Mouse (Mus musculus) hindbrain, embryonic 15.5 days (tissue): ENCODE results near the gene Zic3. TPM values are rescaled to one million over a fixed set of nuclear protein-coding genes. Genes with fewer than 3 reads are reported as not detected.

Source experiments
- ATAC-seq: fragments of 200-750 bp; cut with Nextera tagmentation; 2 replicates; pipeline ENCODE4 v1.8.0; 2017; ENCODE audit warnings: low read depth, moderate number of reproducible peaks, moderate TSS enrichment; ENCODE audit not compliant: low FRiP score
- H3K27ac ChIP-seq: fragments of 300-500 bp; sonication (generic); replicated peaks from 2 replicates; pipeline ENCODE4 v1.5.1; 2015; ENCODE audit warnings: mild to moderate bottlenecking, inconsistent platforms
- H3K27me3 ChIP-seq: fragments of 300-500 bp; sonication (generic); 2 replicates; pipeline ENCODE4 v1.6.1; 2015; ENCODE audit warnings: control low read depth, inconsistent platforms
- H3K36me3 ChIP-seq: fragments of 300-500 bp; sonication (generic); 2 replicates; pipeline ENCODE4 v1.6.1; 2015; ENCODE audit warnings: control low read depth, inconsistent platforms
- H3K4me1 ChIP-seq: fragments of 300-500 bp; sonication (generic); replicated peaks from 2 replicates; pipeline ENCODE4 v1.6.1; 2015; ENCODE audit warnings: control low read depth, inconsistent platforms
- H3K4me2 ChIP-seq: fragments of 300-500 bp; sonication (generic); 2 replicates; pipeline ENCODE4 v1.6.1; 2015; ENCODE audit warnings: moderate library complexity, mild to moderate bottlenecking, inconsistent platforms
- H3K4me3 ChIP-seq: fragments of 300-500 bp; sonication (generic); 2 replicates; pipeline ENCODE4 v1.5.1; 2015; ENCODE audit warnings: mild to moderate bottlenecking, inconsistent platforms
- H3K9ac ChIP-seq: fragments of 300-500 bp; sonication (generic); 2 replicates; pipeline ENCODE4 v1.6.1; 2015; ENCODE audit warnings: inconsistent platforms
- H3K9me3 ChIP-seq: fragments of 300-500 bp; sonication (generic); 2 replicates; pipeline ENCODE4 v1.6.1; 2016; ENCODE audit warnings: control low read depth, inconsistent platforms
- WGBS: fragments of 180-500 bp; shearing (Covaris S2); methylation state at CpG from one replicate; pipeline ENCODE4 v1.1.7; 2015; 5-methylcytosine and 5-hydroxymethylcytosine counted together
- polyA plus RNA-seq: library from polyadenylated mRNA; unstranded; fragments of >200 nt; fragmentation: Nextera tagmentation; extraction: Ambion mirVana; gene quantifications from 2 replicates; pipeline ENCODE4 v1.2.1, GENCODE M21; 2015

The Zic3 gene
- polyA plus RNA-seq, 1 experiment from 2014 or later = 20.7 TPM

- Histone ChIP-seq H3K27me3 (peaks cover 9% of the 10 kb centered on the region; the same call in 1 of the 2 replicates), H3K4me3 (peak overlapping the region; percentile 40), H3K4me2 (peak overlapping the region; percentile 55), H3K9ac (peak overlapping the region; percentile 37), H3K4me1 (no peaks in the 10 kb centered on the region), H3K36me3 (no peaks in the 10 kb centered on the region), H3K27ac (peak overlapping the region; percentile 75), H3K9me3 (no peaks in the 10 kb centered on the region)
- peak; percentile 91 for ATAC-seq
- 19% methylated on average over 35 of the region's 48 CpGs for WGBS
Measured at GRCm38 (mm10) chrX:58030100-58030834, 7.8 kb downstream of the Zic3 start.

GRCm38 (mm10) chrX:58030835-58031670 is 8.6 kb downstream of the Zic3 start:
- peak; percentile 39 for ATAC-seq
- Histone ChIP-seq H3K4me2 (peak overlapping the region; percentile 55), H3K4me3 (peak overlapping the region; percentile 40), H3K27me3 (peaks cover 7% of the 10 kb centered on the region; the same call in 1 of the 2 replicates), H3K9me3 (no peaks in the 10 kb centered on the region), H3K36me3 (no peaks in the 10 kb centered on the region), H3K9ac (peak overlapping the region; percentile 37), H3K27ac (peak overlapping the region; percentile 75), H3K4me1 (no peaks in the 10 kb centered on the region)
- WGBS = 15% methylated on average over 55 of the region's 56 CpGs

GRCm38 (mm10) chrX:58031671-58032605 is 9.4 kb downstream of the Zic3 start:
- Histone ChIP-seq H3K4me2 (peak overlapping the region; percentile 55), H3K9me3 (no peaks in the 10 kb centered on the region), H3K4me1 (no peaks in the 10 kb centered on the region), H3K4me3 (peak overlapping the region; percentile 40), H3K9ac (peak overlapping the region; percentile 37), H3K27me3 (peaks cover 7% of the 10 kb centered on the region; the same call in 1 of the 2 replicates), H3K36me3 (no peaks in the 10 kb centered on the region), H3K27ac (peak overlapping the region; percentile 75)
- ATAC-seq = no peak
- 26% methylated on average over 56 of the region's 56 CpGs for WGBS

- no peak for ATAC-seq
- no peaks in the 10 kb centered on the region for H3K4me1 ChIP-seq
- peaks cover 4% of the 10 kb centered on the region; the same call in 1 of the 2 replicates for H3K27me3 ChIP-seq
- H3K4me2 ChIP-seq = peak overlapping the region; percentile 55
- 28% methylated on average over 7 of the region's 7 CpGs for WGBS
- H3K36me3 ChIP-seq = no peaks in the 10 kb centered on the region
- H3K9ac ChIP-seq = peak overlapping the region; percentile 19; the same call in 1 of the 2 replicates
- no peaks in the 10 kb centered on the region for H3K9me3 ChIP-seq
- peak overlapping the region; percentile 40 for H3K4me3 ChIP-seq
- peak overlapping the region; percentile 75; the same call in 1 of the 2 replicates for H3K27ac ChIP-seq
Measured at GRCm38 (mm10) chrX:58032622-58033021, 10.1 kb downstream of the Zic3 start.

GRCm38 (mm10) chrX:58033521-58033920 is 11.0 kb downstream of the Zic3 start:
- Histone ChIP-seq H3K4me2 (peak overlapping the region; percentile 55), H3K9ac (peak overlapping the region; percentile 11; the same call in 1 of the 2 replicates), H3K36me3 (no peaks in the 10 kb centered on the region), H3K27ac (no peak overlapping the region; the same call in 1 of the 2 replicates), H3K9me3 (no peaks in the 10 kb centered on the region), H3K27me3 (peaks cover 4% of the 10 kb centered on the region; the same call in 1 of the 2 replicates), H3K4me1 (no peaks in the 10 kb centered on the region), H3K4me3 (peak overlapping the region; percentile 40)
- ATAC-seq = no peak
- 16% methylated on average over 22 of the region's 22 CpGs for WGBS

- Histone ChIP-seq H3K27me3 (peaks cover 4% of the 10 kb centered on the region; the same call in 1 of the 2 replicates), H3K36me3 (no peaks in the 10 kb centered on the region), H3K27ac (peak overlapping the region; percentile 70), H3K9ac (peak overlapping the region; percentile 31; the same call in 1 of the 2 replicates), H3K4me2 (peak overlapping the region; percentile 50), H3K4me1 (no peaks in the 10 kb centered on the region; the same call in 1 of the 2 replicates), H3K4me3 (peak overlapping the region; percentile 37), H3K9me3 (no peaks in the 10 kb centered on the region)
- ATAC-seq = peak; percentile 94
- 21% methylated on average over 67 of the region's 70 CpGs for WGBS
Measured at GRCm38 (mm10) chrX:58038061-58039007, 15.8 kb downstream of the Zic3 start.

- no peak overlapping the region for H3K27ac ChIP-seq
- H3K27me3 ChIP-seq = 0 out of 2 replicates have a peak, but pooled peaks cover under 1% of the 10 kb centered on the region
- H3K4me3 ChIP-seq = no peak overlapping the region
- no peaks in the 10 kb centered on the region for H3K9me3 ChIP-seq
- no peak for ATAC-seq
- H3K4me1 ChIP-seq = no peaks in the 10 kb centered on the region; the same call in 1 of the 2 replicates
- no peak overlapping the region for H3K4me2 ChIP-seq
- 41% methylated on average over 4 of the region's 4 CpGs for WGBS
- H3K9ac ChIP-seq = no peak overlapping the region
- no peaks in the 10 kb centered on the region for H3K36me3 ChIP-seq
Measured at GRCm38 (mm10) chrX:58039703-58040102, 17.2 kb downstream of the Zic3 start.

GRCm38 (mm10) chrX:58041865-58042264 is 19.4 kb downstream of the Zic3 start:
- Histone ChIP-seq H3K9ac (no peak overlapping the region), H3K4me3 (no peak overlapping the region), H3K27me3 (no peaks in the 10 kb centered on the region), H3K4me2 (no peak overlapping the region), H3K9me3 (no peaks in the 10 kb centered on the region), H3K36me3 (no peaks in the 10 kb centered on the region), H3K27ac (no peak overlapping the region), H3K4me1 (no peaks in the 10 kb centered on the region; the same call in 1 of the 2 replicates)
- 58% methylated on average over 3 of the region's 3 CpGs for WGBS
- no peak for ATAC-seq

- H3K9me3 ChIP-seq = no peaks in the 10 kb centered on the region
Measured at GRCm38 (mm10) chrX:58042512-58042911, 20.0 kb downstream of the Zic3 start.

More at GRCm38 (mm10) chrX:58042512-58042911, 20.0 kb downstream of the Zic3 start:
- no peak for ATAC-seq
- Histone ChIP-seq H3K27ac (no peak overlapping the region), H3K4me2 (no peak overlapping the region), H3K27me3 (no peaks in the 10 kb centered on the region), H3K4me3 (no peak overlapping the region), H3K4me1 (no peaks in the 10 kb centered on the region; the same call in 1 of the 2 replicates), H3K9ac (no peak overlapping the region), H3K36me3 (no peaks in the 10 kb centered on the region)
- 84% methylated on average over 4 of the region's 4 CpGs for WGBS
